9 mouse cellular contexts compared by ENCODE assay signal in genomic region chr6:54548314-54549019, GRCm38 (mm10). TPM values are rescaled to one million over a fixed set of nuclear protein-coding genes. Genes with fewer than 3 reads are reported as not detected.
DNase-seq lines count a peak whose midpoint lies in the region; ATAC-seq and TF ChIP-seq lines count a peak whose summit lies in the region.
"Had no signal": no experiment of that assay in that cellular context is flagged by ENCODE, and none has a peak within 500 bp of the region (broad histone marks: within the 10 kb centered on the region; RNA-seq: fewer than 3 reads in every experiment).

No protein-coding gene starts in this region.

- TF ChIP-seq POLR2A in kidney, adult 2 months (IDR thresholded peaks at IDR 0.05; ENCODE audit: low read depth, low read length): no peak

- no peak for TF ChIP-seq CTCF in kidney, adult 2 months (conservative IDR thresholded peaks at IDR 0.05; ENCODE audit: insufficient read depth, insufficient read length, low read depth, low read length)

- DNase-seq in kidney, adult 2 months: peak; percentile 44
- peak; percentile 23 for DNase-seq in R1 (ENCODE audit: low read depth, low spot score)
- peak; percentile 78 to 79 for DNase-seq in cerebellum, adult 18-20 months
- DNase-seq in kidney, postnatal 25 days: peak; percentile 40 to 56
- no peak for DNase-seq in thymus, postnatal 25 days
- no peak for DNase-seq in urinary bladder, adult 18-20 months (ENCODE audit: low spot score in 2 of 2)

- H3K36me3 ChIP-seq in kidney, adult 2 months (ENCODE audit: control insufficient read depth, insufficient read depth, low read length): no peaks in the 10 kb centered on the region
- H3K36me3 ChIP-seq in kidney, embryonic 14.5 days (ENCODE audit: control insufficient read depth, insufficient read depth, low read length): no peaks in the 10 kb centered on the region

- no peak overlapping the region for H3K4me2 ChIP-seq in kidney, embryonic 14.5 days (replicated peaks; ENCODE audit: low read depth, low read length)

- no peak for ATAC-seq in kidney, embryonic 14.5 days (ENCODE audit: low FRiP score, low TSS enrichment)
- no peak for ATAC-seq in megakaryocyte, adult 5-6 weeks (ENCODE audit: poor library complexity, severe bottlenecking)

- no peaks in the 10 kb centered on the region for H3K4me1 ChIP-seq in kidney, adult 2 months (ENCODE audit: control insufficient read depth, insufficient read depth, low read length)
- peaks cover 9% of the 10 kb centered on the region; the same call in 1 of the 2 replicates for H3K4me1 ChIP-seq in kidney, embryonic 14.5 days (ENCODE audit: control insufficient read depth, insufficient read depth, low read length)

- H3K27ac ChIP-seq in kidney, adult 2 months (ENCODE audit: insufficient read depth, low read depth, low read length): no peak overlapping the region
- no peak overlapping the region for H3K27ac ChIP-seq in kidney, embryonic 14.5 days (ENCODE audit: low read depth, low read length)

- no peaks in the 10 kb centered on the region for H3K9me3 ChIP-seq in kidney, embryonic 14.5 days (ENCODE audit: control insufficient read depth, low read length)

- H3K9ac ChIP-seq in kidney, embryonic 14.5 days (ENCODE audit: low read depth, low read length): no peak overlapping the region

- 52% methylated on average over 13 of the region's 13 CpGs for WGBS in kidney, adult 2 months
- WGBS in kidney, embryonic 14.5 days: 62% methylated on average over 13 of the region's 13 CpGs

- H3K27me3 ChIP-seq in kidney, adult 2 months (replicated peaks; ENCODE audit: control insufficient read depth, insufficient read depth, low read length): no peaks in the 10 kb centered on the region
- H3K27me3 ChIP-seq in kidney, embryonic 14.5 days (ENCODE audit: control insufficient read depth, insufficient read depth, low read length): no peaks in the 10 kb centered on the region

- no peak overlapping the region for H3K4me3 ChIP-seq in kidney, adult 2 months (ENCODE audit: insufficient read depth, low read depth, low read length)
- H3K4me3 ChIP-seq in kidney, embryonic 14.5 days (ENCODE audit: low read length): no peak overlapping the region

RNA-seq across cellular contexts. Expression of gene Scrn1, which starts 17.8 kb away (rescaled TPM):
- 2.3 and 2.6 TPM in 2 replicates for polyA plus RNA-seq in kidney, adult 2 months (2012; rRNA removed)
- 5.2 and 6.3 TPM in 2 replicates for polyA plus RNA-seq in kidney, embryonic 14.5 days (2014; fragmentation: Nextera tagmentation; extraction: Ambion mirVana)
- not detected in 2 replicates for total RNA-seq in megakaryocyte, adult 5-6 weeks (2015)
- not detected in 2 replicates for total RNA-seq in megakaryocyte, adult 5-6 weeks (2017)
- total RNA-seq: neutrophil, adult 5-6 weeks had no signal

RNA-seq across cellular contexts. Expression of gene Plekha8, which starts 46.4 kb away (rescaled TPM):
- 6.2 and 6.5 TPM in 2 replicates for polyA plus RNA-seq in kidney, adult 2 months (2012; rRNA removed)
- 7.8 and 14.6 TPM in 2 replicates for polyA plus RNA-seq in kidney, embryonic 14.5 days (2014; fragmentation: Nextera tagmentation; extraction: Ambion mirVana)
- total RNA-seq in megakaryocyte, adult 5-6 weeks (2015): 1.4 and 1.8 TPM in 2 replicates
- total RNA-seq in megakaryocyte, adult 5-6 weeks (2017): 0.77 and 1.2 TPM in 2 replicates

RNA-seq across cellular contexts. Expression of gene Fkbp14, which starts 48.6 kb away (rescaled TPM):
- 3.7 and 4.5 TPM in 2 replicates for polyA plus RNA-seq in kidney, adult 2 months (2012; rRNA removed)
- polyA plus RNA-seq in kidney, embryonic 14.5 days (2014; fragmentation: Nextera tagmentation; extraction: Ambion mirVana): 18.4 and 25.8 TPM in 2 replicates
- total RNA-seq in megakaryocyte, adult 5-6 weeks (2015): not detected in 2 replicates
- not detected in 2 replicates for total RNA-seq in megakaryocyte, adult 5-6 weeks (2017)
- total RNA-seq: neutrophil, adult 5-6 weeks had no signal

Comparison
In these comparisons a context has a peak if more than half of its experiments do, and no peak if none do; other contexts are left out.
1. DNase-seq: peak in kidney, adult 2 months (single experiment), R1 (single experiment), cerebellum, adult 18-20 months (2 of 2) and kidney, postnatal 25 days (2 of 2); none in thymus, postnatal 25 days (single experiment) and urinary bladder, adult 18-20 months (0 of 2).